Mouse (Mus musculus) erythroid progenitor cell, adult 5-6 weeks (primary cell): ENCODE measurements around the gene Fgfrl1. TPM values are rescaled to one million over a fixed set of nuclear protein-coding genes. Genes with fewer than 3 reads are reported as not detected.
"Not testable (repeated sequence)": the region's sequence is repeated elsewhere in the genome, so short reads cannot be mapped to it uniquely, and the experiment has no call there.

Experiments
- ATAC-seq: replicated peaks from 2 replicates; pipeline ENCODE4 v1.8.0; 2016; ENCODE audit warnings: moderate number of reproducible peaks, mild to moderate bottlenecking, moderate TSS enrichment, inconsistent platforms; ENCODE audit not compliant: poor library complexity, low FRiP score, severe bottlenecking
- total RNA-seq, 2 experiments: library from RNA; stranded (forward) in 1 of 2; stranded (reverse) in 1 of 2; fragments of 150-400 nt in 1 of 2; fragments of 186-747, 209-891 nt in 1 of 2; gene quantifications; 2 replicates each; pipeline versions ENCODE4 v1.2.3 to v1.2.4; 2015 to 2017; ENCODE audit warnings: low replicate concordance in 2 of 2

The Fgfrl1 gene
- total RNA-seq, 2 experiments from 2014 or later: 21.5 to 22.2 TPM

DNA sequence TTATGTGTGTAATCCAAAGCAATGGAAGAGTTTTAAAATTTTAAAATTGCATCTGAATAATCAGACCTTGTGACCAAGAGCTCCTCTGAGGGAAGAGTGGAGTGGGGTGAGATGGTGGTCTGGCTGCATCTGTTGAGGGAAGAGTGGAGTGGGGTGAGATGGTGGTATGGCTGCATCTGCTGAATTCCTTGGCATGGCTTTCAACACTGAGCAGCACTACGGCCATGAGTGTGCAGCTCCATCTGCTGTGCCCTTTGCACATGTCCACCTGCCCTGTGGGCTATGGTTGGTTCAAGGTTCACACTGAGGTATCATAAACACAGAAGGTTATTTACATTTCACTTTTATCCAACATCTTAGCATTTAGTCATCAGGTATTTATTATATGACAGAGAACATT, 35.2 kb downstream of the Fgfrl1 start:
- ATAC-seq: no peak

DNA sequence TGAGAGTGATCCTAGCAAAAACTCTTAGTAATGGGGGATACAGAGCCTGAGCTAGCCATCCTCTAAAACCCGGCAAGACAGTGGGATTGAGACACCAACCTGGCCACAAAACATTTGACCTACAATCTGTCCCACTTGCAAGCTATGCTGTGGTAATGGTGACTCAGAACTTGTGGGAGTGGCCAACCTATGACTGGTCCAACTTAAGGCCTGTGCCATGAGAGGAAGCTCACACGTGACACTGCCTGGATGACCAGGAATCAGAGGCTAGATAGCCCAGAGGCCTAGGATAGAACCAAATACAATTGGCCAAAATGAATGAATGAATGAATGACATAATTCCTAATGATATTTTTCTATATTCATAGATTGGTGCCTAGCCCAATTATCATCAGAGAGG, 49.7 kb downstream of the Fgfrl1 start:
- no peak for ATAC-seq

DNA sequence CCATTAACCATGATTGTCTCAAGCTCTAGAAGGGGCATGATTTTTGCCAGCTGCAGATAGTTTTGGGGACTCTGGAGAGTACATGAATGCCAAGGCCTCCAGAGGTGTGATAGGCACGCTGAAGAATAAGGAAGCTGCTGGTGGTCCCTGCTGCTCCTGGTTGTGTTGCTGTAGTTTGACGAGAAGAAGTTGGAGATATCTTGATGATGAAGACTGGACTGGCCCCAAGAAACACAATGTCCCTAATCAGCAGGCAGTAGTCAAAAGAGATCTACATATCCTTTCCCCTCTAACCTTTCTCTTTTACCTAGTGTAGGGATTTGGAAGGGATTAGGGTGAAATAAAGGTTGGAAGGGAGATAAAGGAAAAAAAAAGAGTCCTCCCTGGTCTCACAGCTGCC, 50.4 kb downstream of the Fgfrl1 start:
- no peak for ATAC-seq

DNA sequence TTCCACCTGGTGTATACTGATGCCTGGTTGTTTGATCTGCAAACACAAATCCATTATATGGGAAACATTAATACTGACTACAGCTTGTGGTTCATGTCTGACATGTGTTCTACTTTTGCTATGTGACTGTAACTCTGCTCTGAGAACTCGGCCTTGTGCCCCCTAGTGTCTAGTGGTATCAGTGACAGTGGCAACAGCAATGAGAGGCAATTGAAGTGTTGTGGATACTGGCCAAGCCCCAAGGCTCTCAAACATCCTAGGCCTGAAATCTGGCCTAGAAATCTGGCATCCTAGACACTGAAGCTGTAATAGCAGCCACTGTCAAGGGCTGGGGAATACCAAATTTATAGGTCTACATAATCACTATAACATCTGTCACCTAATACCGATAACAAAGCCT, 51.7 kb downstream of the Fgfrl1 start:
- 0 out of 2 replicates have a peak, but pooled peaks have one; percentile 53 for ATAC-seq

DNA sequence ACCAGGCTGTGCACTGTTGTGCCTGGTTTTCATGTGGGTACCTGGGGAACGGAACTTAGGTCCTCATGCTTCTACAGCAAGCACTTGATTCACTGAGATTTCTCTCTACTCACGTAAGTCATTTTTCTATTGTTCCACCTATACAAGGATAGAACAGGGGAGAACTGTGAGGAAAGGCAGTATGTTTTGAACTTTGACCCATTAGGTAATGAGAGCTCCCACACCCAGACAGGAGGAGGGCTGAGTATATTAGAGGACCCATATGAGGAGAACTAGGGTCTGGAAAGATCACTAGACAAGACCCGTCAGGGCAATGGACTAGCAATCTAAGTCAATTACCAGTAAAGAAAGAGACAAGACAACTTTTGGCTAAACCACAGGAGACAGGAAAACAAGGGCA, 52.4 kb downstream of the Fgfrl1 start:
- ATAC-seq: no peak

DNA sequence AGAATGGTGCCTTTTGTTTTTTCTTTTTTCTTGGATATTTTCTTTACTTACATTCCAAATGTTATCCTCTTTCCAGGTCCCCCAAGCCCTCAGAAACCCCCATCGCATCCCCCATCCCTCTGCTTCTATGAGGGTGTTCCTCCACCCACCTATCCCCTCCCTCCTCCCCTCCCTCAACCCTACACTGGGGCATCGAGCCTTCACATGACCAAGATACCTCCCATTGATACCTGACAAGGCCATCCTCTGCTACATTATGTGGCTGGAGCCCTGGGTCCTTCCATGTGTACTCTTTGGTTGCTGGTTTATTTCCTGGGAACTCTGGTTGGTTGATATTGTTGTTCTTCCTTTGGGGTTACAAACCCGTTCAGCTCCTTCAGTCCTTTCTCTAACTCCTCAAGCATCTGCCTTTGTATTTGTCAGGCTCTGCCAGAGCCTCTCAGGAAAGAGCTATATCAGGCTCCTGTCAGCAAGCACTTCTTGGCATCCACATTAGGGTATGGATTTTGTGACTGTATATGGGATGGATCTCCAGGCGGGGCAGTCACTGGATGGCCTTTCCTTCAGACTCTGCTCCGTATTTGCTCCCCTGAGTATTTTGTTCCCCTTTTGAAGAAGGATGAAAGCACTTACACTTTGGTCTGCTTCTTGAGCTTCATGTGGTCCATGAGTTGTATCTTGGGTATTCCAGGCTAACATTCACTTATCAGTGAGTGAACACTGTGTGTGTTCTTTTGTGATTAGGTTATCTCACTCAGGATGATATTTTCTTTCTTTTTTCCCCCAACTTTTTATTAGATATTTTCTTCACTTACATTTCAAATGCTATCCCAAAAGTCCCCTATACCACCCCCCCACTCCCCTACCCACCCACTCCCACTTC, 58.4 kb downstream of the Fgfrl1 start:
- peak; percentile 82 for ATAC-seq

DNA sequence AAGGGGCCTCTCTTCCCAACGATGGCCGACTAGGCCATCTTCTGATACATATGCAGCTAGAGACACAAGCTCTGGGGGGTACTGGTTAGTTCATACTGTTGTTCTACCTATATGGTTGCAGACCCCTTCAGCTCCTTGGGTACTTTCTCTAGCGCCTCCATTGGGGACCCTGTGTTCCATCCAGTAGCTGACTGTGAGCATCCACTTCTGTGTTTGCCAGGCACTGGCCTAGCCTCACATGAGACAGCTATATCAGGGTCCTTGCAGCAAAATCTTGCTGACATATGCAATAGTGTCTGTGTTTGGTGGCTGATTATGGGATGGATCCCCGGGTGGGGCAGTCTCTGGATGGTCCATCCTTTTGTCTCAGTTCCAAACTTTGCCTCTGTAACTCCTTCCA, 59.1 kb downstream of the Fgfrl1 start:
- ATAC-seq: not testable (repeated sequence)

Other genes with a start within 250 kb of the Fgfrl1 start
- gene Mfsd7a, start 243.5 kb upstream of the Fgfrl1 start, total RNA-seq (2015; ENCODE audit: low replicate concordance): not detected in 2 replicates
- gene Mfsd7a, start 243.5 kb upstream of the Fgfrl1 start, total RNA-seq (2017; ENCODE audit: low replicate concordance): 1.0 TPM in 1 of 2 replicates, not detected in the other
- 17.2 and 21.3 TPM in 2 replicates for gene Pcgf3, start 231.2 kb upstream of the Fgfrl1 start, total RNA-seq (2015; ENCODE audit: low replicate concordance)
- gene Pcgf3, start 231.2 kb upstream of the Fgfrl1 start, total RNA-seq (2017; ENCODE audit: low replicate concordance): 9.0 and 10.4 TPM in 2 replicates
- 1.7 TPM in 1 of 2 replicates, not detected in the other for gene Cplx1, start 142.4 kb upstream of the Fgfrl1 start, total RNA-seq (2015; ENCODE audit: low replicate concordance)
- not detected in 2 replicates for gene Cplx1, start 142.4 kb upstream of the Fgfrl1 start, total RNA-seq (2017; ENCODE audit: low replicate concordance)
- 50.8 and 63.3 TPM in 2 replicates for gene Gak, start 62.6 kb upstream of the Fgfrl1 start, total RNA-seq (2015; ENCODE audit: low replicate concordance)
- gene Gak, start 62.6 kb upstream of the Fgfrl1 start, total RNA-seq (2017; ENCODE audit: low replicate concordance): 61.4 and 69.4 TPM in 2 replicates
- gene Tmem175, start 62.6 kb upstream of the Fgfrl1 start, total RNA-seq (2015; ENCODE audit: low replicate concordance): 2.9 and 8.4 TPM in 2 replicates
- gene Tmem175, start 62.6 kb upstream of the Fgfrl1 start, total RNA-seq (2017; ENCODE audit: low replicate concordance): 2.8 and 7.9 TPM in 2 replicates
- gene Idua, start 32.1 kb upstream of the Fgfrl1 start, total RNA-seq (2015; ENCODE audit: low replicate concordance): 2.5 and 5.8 TPM in 2 replicates
- 2.2 TPM in 1 of 2 replicates, not detected in the other for gene Idua, start 32.1 kb upstream of the Fgfrl1 start, total RNA-seq (2017; ENCODE audit: low replicate concordance)
- 4.2 TPM in 1 of 2 replicates, not detected in the other for gene Dgkq, start 22.7 kb upstream of the Fgfrl1 start, total RNA-seq (2015; ENCODE audit: low replicate concordance)
- 4.9 and 5.5 TPM in 2 replicates for gene Dgkq, start 22.7 kb upstream of the Fgfrl1 start, total RNA-seq (2017; ENCODE audit: low replicate concordance)
- gene Slc26a1, start 16.8 kb upstream of the Fgfrl1 start, total RNA-seq (2015; ENCODE audit: low replicate concordance): 3.6 and 4.6 TPM in 2 replicates
- gene Slc26a1, start 16.8 kb upstream of the Fgfrl1 start, total RNA-seq (2017; ENCODE audit: low replicate concordance): 0.90 and 1.7 TPM in 2 replicates
- 7.1 and 9.7 TPM in 2 replicates for gene Rnf212, start 82.6 kb downstream of the Fgfrl1 start, total RNA-seq (2015; ENCODE audit: low replicate concordance)
- gene Rnf212, start 82.6 kb downstream of the Fgfrl1 start, total RNA-seq (2017; ENCODE audit: low replicate concordance): 13.5 and 16.0 TPM in 2 replicates
- not detected in 2 replicates for gene Tmed11, start 103.0 kb downstream of the Fgfrl1 start, total RNA-seq (2015; ENCODE audit: low replicate concordance)
- gene Tmed11, start 103.0 kb downstream of the Fgfrl1 start, total RNA-seq (2017; ENCODE audit: low replicate concordance): not detected in 2 replicates
- gene Vmn2r8, start 116.5 kb downstream of the Fgfrl1 start, total RNA-seq (2015; ENCODE audit: low replicate concordance): not detected in 2 replicates
- gene Vmn2r8, start 116.5 kb downstream of the Fgfrl1 start, total RNA-seq (2017; ENCODE audit: low replicate concordance): not detected in 2 replicates
- not detected in 2 replicates for gene Vmn2r9, start 160.2 kb downstream of the Fgfrl1 start, total RNA-seq (2015; ENCODE audit: low replicate concordance)
- under 0.01 TPM in 1 of 2 replicates, not detected in the other for gene Vmn2r9, start 160.2 kb downstream of the Fgfrl1 start, total RNA-seq (2017; ENCODE audit: low replicate concordance)